Mouse (Mus musculus) macrophage (primary cell): ENCODE results near the gene Pipox. TPM values are rescaled to one million over a fixed set of nuclear protein-coding genes. Genes with fewer than 3 reads are reported as not detected.

ENCODE experiments used
- H3K27ac ChIP-seq: fragments of 350-480 bp; formaldehyde crosslinking; 2 replicates; pipeline ENCODE4 v1.9.0; 2021
- H3K36me3 ChIP-seq: fragments of 350-480 bp; formaldehyde crosslinking; 2 replicates; pipeline ENCODE4 v1.9.0; 2021; ENCODE audit errors: inconsistent target
- H3K4me3 ChIP-seq: fragments of 350-480 bp; formaldehyde crosslinking; 2 replicates; pipeline ENCODE4 v1.9.0; 2021; ENCODE audit errors: inconsistent target
- H3K79me2 ChIP-seq: fragments of 350-480 bp; formaldehyde crosslinking; 2 replicates; pipeline ENCODE4 v1.9.0; 2021; ENCODE audit errors: inconsistent target
- WGBS: methylation state at CpG from one replicate; pipeline ENCODE4 v1.1.7; 2026; ENCODE audit warnings: inconsistent platforms; ENCODE audit not compliant: missing documents; 5-methylcytosine and 5-hydroxymethylcytosine counted together
- polyA plus RNA-seq: library from polyadenylated mRNA; stranded (reverse); fragments of 250-400 nt; gene quantifications from 3 replicates; pipeline ENCODE4 v1.2.4, GENCODE M21; 2018; ENCODE audit warnings: inconsistent platforms

The Pipox gene
- polyA plus RNA-seq, 1 experiment from 2014 or later = not detected

DNA sequence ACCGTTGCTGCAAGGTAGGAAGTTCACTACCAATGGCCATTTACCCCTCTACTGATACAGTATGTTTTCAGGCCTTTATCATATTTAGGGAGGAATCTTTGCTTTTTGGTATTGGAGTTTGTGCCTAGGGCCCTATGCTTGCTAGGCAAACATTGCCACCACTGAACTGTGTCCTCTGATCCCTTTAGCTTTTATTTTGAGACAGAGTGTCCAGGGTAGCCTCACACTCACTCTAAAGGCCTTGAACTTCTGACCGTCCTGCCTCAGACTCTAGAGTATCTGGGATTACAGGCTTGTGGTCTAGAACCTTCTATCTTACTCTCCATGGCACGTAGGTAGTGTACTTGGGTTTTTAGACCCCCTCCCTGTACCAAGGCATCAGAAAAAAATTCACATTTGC, 6.3 kb upstream of the Pipox start:
- Histone ChIP-seq H3K27ac (no peak overlapping the region), H3K36me3 (no peaks in the 10 kb centered on the region), H3K4me3 (no peak overlapping the region), H3K79me2 (no peaks in the 10 kb centered on the region)
- 93% methylated on average over 3 of the region's 3 CpGs for WGBS

DNA sequence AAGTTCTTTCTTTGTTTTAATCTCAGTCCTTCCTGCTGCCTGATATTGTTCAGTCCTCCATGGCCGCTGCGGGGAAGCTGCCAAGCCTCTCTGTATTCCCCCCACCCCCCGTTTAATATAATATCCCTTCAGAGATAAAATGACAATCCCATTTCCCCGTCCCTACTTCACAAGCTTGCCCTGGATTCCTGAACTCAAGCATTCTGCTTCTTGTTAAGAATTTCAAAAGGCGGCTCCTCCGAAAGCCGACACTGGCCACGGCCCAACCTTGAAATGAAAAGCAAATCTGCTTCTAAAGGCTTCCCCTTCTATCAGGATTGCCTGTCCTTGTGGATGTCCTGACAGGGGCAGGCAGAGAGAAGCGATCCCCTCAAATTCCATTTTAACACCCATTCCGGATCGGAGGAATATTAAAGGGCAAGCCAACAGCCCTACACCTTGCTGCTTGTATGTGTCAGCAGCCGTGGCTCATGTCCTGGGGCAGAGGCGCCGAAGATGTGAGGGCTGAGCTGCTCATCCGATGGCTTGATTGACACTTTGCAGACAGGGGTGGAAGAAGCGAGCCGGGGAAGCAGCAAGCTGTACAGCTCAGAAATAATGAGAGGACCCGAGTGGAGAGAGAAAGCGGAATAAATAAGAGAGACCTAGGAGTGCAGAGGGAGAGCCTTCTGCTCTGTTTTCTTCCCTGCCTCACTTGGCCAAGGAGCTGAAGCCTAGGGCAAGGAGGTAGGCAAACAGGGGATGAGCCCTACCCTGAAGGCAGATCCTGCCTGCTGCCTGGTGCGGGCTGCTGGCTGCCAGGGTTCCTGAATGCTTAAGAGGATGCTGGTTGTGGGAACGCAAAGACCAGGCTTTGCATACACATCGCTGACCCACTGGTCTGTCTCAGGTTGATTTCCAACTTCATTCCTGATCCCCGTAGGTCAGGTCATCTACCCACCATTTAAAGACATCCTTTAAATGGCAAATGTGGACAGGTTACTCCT, 3.2 kb upstream of the Pipox start:
- no peaks in the 10 kb centered on the region for H3K79me2 ChIP-seq
- WGBS = 57% methylated on average over 23 of the region's 23 CpGs

DNA sequence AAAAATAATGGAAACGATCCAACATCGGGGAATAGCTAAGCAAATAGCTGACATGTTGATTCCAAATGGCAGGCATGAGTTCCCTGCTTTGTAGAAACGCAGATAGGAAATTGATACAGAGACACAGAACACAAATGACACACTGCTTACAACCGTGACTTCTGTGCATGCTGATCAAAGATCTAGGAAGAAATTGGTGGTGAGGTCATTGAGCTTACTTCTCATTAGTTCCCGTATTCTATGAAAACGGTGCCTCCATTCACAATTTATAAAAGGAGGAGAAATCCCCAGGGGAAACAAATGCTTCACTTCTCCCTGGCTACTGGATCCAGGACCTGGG, 2.6 kb upstream of the Pipox start:
- Histone ChIP-seq H3K36me3 (no peaks in the 10 kb centered on the region), H3K27ac (no peak overlapping the region)
- 59% methylated on average over 6 of the region's 6 CpGs for WGBS

More for the DNA sequence above, 3.2 kb upstream of the Pipox start:
- H3K36me3 ChIP-seq = no peaks in the 10 kb centered on the region
- H3K4me3 ChIP-seq = no peak overlapping the region
- H3K27ac ChIP-seq = no peak overlapping the region

GRCm38 (mm10) chr11:77896011-77896410, 2.1 kb upstream of the Pipox start:
- 88% methylated on average over 9 of the region's 9 CpGs for WGBS
- H3K27ac ChIP-seq = no peak overlapping the region
- no peak overlapping the region for H3K4me3 ChIP-seq
- H3K79me2 ChIP-seq = no peaks in the 10 kb centered on the region
- no peaks in the 10 kb centered on the region for H3K36me3 ChIP-seq

More for the DNA sequence above, 2.6 kb upstream of the Pipox start:
- H3K4me3 ChIP-seq = no peak overlapping the region
- no peaks in the 10 kb centered on the region for H3K79me2 ChIP-seq

GRCm38 (mm10) chr11:77894967-77895366, 1.1 kb upstream of the Pipox start:
- 97% methylated on average over 2 of the region's 2 CpGs for WGBS
- H3K36me3 ChIP-seq = no peaks in the 10 kb centered on the region
- no peaks in the 10 kb centered on the region for H3K79me2 ChIP-seq
- H3K27ac ChIP-seq = no peak overlapping the region
- no peak overlapping the region for H3K4me3 ChIP-seq

DNA sequence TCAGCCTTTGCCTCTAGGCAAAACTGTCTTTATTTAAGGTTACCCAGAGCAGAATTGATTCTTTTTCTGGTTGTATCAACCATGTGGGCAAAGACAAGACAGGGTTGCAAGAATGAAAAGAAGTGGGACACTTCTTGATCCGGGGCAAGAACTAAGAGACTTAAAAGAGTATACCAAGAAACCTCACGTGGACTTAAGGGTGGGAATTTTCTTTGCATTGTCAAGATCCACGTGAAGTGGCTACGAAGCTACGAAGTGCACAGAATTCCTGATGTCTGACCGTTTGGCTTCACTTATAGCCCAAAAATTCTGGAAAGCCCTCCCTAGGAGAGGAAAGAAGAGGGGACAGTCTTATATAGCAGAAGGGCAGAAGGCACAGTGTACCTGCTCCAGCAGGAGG, 613 bp downstream of the Pipox start:
- H3K27ac ChIP-seq = no peak overlapping the region
- no peaks in the 10 kb centered on the region for H3K36me3 ChIP-seq
- H3K4me3 ChIP-seq = no peak overlapping the region
- no peaks in the 10 kb centered on the region for H3K79me2 ChIP-seq
- WGBS = 90% methylated on average over 6 of the region's 6 CpGs

GRCm38 (mm10) chr11:77892883-77893282, 1.0 kb downstream of the Pipox start:
- WGBS = 80% methylated on average over 5 of the region's 5 CpGs

GRCm38 (mm10) chr11:77890648-77891258, 3.1 kb downstream of the Pipox start:
- no peak overlapping the region for H3K4me3 ChIP-seq
- no peak overlapping the region for H3K27ac ChIP-seq
- WGBS = 38% methylated on average over 2 of the region's 2 CpGs
- H3K36me3 ChIP-seq = no peaks in the 10 kb centered on the region
- H3K79me2 ChIP-seq = no peaks in the 10 kb centered on the region

More at GRCm38 (mm10) chr11:77892883-77893282, 1.0 kb downstream of the Pipox start:
- Histone ChIP-seq H3K27ac (no peak overlapping the region), H3K4me3 (no peak overlapping the region), H3K36me3 (no peaks in the 10 kb centered on the region), H3K79me2 (no peaks in the 10 kb centered on the region)

GRCm38 (mm10) chr11:77889484-77889883, 4.4 kb downstream of the Pipox start:
- Histone ChIP-seq H3K79me2 (no peaks in the 10 kb centered on the region), H3K36me3 (no peaks in the 10 kb centered on the region), H3K27ac (no peak overlapping the region), H3K4me3 (no peak overlapping the region)
- WGBS = 25% methylated on average over 1 of the region's 2 CpGs

DNA sequence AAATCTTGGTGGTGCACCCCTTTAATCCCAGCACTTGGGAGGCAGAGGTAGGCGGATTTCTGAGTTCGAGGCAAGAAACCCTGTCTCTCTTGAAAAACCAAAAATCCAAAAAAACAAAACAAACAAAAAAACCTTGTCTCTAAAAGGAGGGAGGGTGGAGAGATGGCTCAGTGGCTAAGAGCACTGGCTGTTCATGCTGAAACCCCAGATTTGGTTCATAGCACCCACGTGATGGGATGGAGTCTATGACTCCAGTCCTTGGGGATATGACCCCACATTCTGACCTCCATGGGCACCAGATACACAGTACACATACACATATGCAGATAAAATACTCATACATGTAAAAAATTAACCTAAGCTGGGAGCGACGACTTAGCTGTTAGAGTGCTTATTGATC, 5.0 kb downstream of the Pipox start:
- H3K4me3 ChIP-seq = no peak overlapping the region
- H3K79me2 ChIP-seq = no peaks in the 10 kb centered on the region
- 82% methylated on average over 5 of the region's 5 CpGs for WGBS
- H3K36me3 ChIP-seq = no peaks in the 10 kb centered on the region
- H3K27ac ChIP-seq = no peak overlapping the region

- H3K79me2 ChIP-seq = no peaks in the 10 kb centered on the region
- WGBS = 9% methylated on average over 17 of the region's 17 CpGs
- H3K36me3 ChIP-seq = no peaks in the 10 kb centered on the region
- H3K27ac ChIP-seq = no peak overlapping the region
- no peak overlapping the region for H3K4me3 ChIP-seq
These were observed 6.4 kb downstream of the Pipox start for GRCm38 (mm10) chr11:77887373-77887960.

DNA sequence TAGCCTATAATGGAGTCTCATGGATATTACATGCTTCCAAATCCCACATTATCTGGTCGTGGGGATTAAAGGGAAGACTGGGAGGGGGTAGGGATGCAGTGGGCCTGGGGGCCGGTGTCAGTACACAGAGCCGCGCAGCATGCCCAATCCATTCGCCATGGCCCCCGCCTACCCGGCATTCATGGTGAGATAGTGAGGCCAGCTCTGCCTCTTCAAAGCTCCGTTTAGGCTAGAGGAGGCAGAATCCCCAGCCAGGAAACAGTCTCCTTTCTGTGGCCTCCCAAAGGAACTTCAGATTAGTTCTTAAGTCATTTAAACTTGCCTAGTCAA, 8.7 kb downstream of the Pipox start:
- Histone ChIP-seq H3K4me3 (no peak overlapping the region), H3K27ac (no peak overlapping the region), H3K36me3 (no peaks in the 10 kb centered on the region), H3K79me2 (no peaks in the 10 kb centered on the region)
- 77% methylated on average over 8 of the region's 8 CpGs for WGBS

DNA sequence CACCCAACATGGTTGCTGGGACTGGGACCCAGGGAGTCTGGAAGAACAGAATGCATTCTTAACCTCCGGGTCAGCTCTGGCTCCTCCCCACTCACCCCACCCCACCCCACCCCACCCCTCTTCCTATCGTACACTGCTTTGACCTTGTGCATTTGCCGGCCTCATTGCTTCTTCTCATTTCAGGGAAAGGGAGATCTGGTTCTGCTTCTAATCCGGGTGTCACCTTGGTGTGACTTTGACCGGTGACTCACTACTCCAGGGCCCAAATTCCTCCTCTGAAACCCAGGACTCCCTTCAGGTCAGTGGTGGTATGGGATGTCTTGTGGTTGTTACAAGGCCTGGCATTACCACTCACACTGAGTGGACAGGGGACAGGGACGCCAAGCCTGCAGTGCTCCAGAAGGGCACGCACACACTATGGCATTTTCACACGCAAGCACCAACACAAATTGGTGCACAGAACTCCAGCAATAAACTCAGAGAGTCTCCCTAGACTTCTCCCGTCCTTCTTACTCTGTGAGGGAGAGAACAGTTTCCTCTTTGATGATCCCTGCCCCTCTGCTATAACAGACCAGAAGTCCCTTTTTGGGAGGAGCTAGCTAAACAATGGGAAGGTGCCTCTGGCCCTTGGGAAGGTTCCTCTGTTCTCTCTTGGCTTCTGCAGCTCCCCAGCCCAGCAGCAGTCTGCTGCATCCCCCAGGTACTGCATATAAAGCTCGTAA, 9.2 kb downstream of the Pipox start:
- no peaks in the 10 kb centered on the region for H3K36me3 ChIP-seq
- H3K27ac ChIP-seq = no peak overlapping the region
- H3K4me3 ChIP-seq = no peak overlapping the region
- WGBS = 89% methylated on average over 9 of the region's 10 CpGs
- no peaks in the 10 kb centered on the region for H3K79me2 ChIP-seq

DNA sequence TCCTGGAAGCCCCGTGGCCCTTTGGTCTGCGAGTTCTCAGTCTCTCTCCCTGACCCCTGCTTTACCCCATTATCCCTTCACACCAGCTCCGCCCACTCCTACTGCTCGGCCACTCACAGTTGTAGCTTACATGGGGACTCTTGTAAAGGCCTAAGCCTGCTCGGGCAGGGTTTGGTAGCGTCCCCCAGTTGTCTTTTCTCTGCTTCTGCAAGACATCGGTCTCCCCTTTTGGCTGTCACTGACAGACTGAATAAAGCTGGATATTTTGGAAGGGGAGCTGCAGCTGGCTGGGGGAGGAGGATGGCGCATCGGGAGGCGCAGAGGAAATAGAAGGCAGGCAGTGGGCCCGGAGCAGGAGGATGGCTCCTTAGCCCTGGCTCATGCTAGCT, 17.1 kb downstream of the Pipox start:
- 75% methylated on average over 11 of the region's 11 CpGs for WGBS
- H3K36me3 ChIP-seq = no peaks in the 10 kb centered on the region
- H3K27ac ChIP-seq = no peak overlapping the region
- H3K79me2 ChIP-seq = no peaks in the 10 kb centered on the region
- no peak overlapping the region for H3K4me3 ChIP-seq
